Mouse (Mus musculus) cerebellum, postnatal 4 days (tissue): ENCODE data around the gene Smad3.
A peak's percentile ranks its signal among the peaks of the same experiment; 100 is the strongest.

Experiments used
- DNase-seq, 2 experiments: peaks; one replicate each; pipeline ENCODE4 v3.0.0; 2022; ENCODE audit warnings: low spot score in 2 of 2, mixed read lengths in 1 of 2

The Smad3 gene

GRCm38 (mm10) chr9:63720715-63721114, 37.1 kb downstream of the Smad3 start:
- DNase-seq: no peak

- no peak for DNase-seq
Observed at GRCm38 (mm10) chr9:63719770-63720440, 37.9 kb downstream of the Smad3 start.

GRCm38 (mm10) chr9:63718735-63719358, 38.9 kb downstream of the Smad3 start:
- no peak for DNase-seq

GRCm38 (mm10) chr9:63718170-63718569, 39.6 kb downstream of the Smad3 start:
- DNase-seq: no peak

GRCm38 (mm10) chr9:63717474-63718005, 40.3 kb downstream of the Smad3 start:
- DNase-seq: no peak

GRCm38 (mm10) chr9:63716150-63717138, 41.4 kb downstream of the Smad3 start:
- no peak for DNase-seq

GRCm38 (mm10) chr9:63714572-63714971, 43.2 kb downstream of the Smad3 start:
- DNase-seq: no peak

GRCm38 (mm10) chr9:63712838-63713237, 45.0 kb downstream of the Smad3 start:
- DNase-seq: peak; percentile 37 to 69

GRCm38 (mm10) chr9:63711580-63712230, 46.1 kb downstream of the Smad3 start:
- DNase-seq: no peak

- no peak for DNase-seq
Observed at GRCm38 (mm10) chr9:63709857-63710256, 47.9 kb downstream of the Smad3 start.

GRCm38 (mm10) chr9:63709266-63709665, 48.5 kb downstream of the Smad3 start:
- no peak for DNase-seq

GRCm38 (mm10) chr9:63707816-63708588, 49.8 kb downstream of the Smad3 start:
- no peak for DNase-seq

- DNase-seq: peak in 1 of 2 experiments; percentile 47
Observed at GRCm38 (mm10) chr9:63706152-63706733, 51.6 kb downstream of the Smad3 start.

- no peak for DNase-seq
Observed at GRCm38 (mm10) chr9:63704979-63705751, 52.6 kb downstream of the Smad3 start.

GRCm38 (mm10) chr9:63704131-63704530, 53.7 kb downstream of the Smad3 start:
- no peak for DNase-seq

- DNase-seq: no peak
Observed at GRCm38 (mm10) chr9:63703236-63703785, 54.5 kb downstream of the Smad3 start.

GRCm38 (mm10) chr9:63702502-63703013, 55.2 kb downstream of the Smad3 start:
- no peak for DNase-seq

GRCm38 (mm10) chr9:63701957-63702309, 55.9 kb downstream of the Smad3 start:
- no peak for DNase-seq
